Mouse (Mus musculus): ENCODE data around the gene Cnnm1.

Gene Cnnm1

GRCm38 (mm10) chr19:43511621-43512620, 71.7 kb downstream of the Cnnm1 start:
- no peak for DNase-seq (ENCODE audit: low read depth, low spot score)

GRCm38 (mm10) chr19:43513874-43514273, 73.6 kb downstream of the Cnnm1 start:
- DNase-seq (ENCODE audit: low read depth, low spot score) = no peak

GRCm38 (mm10) chr19:43515668-43516396, 75.6 kb downstream of the Cnnm1 start:
- no peak for DNase-seq (ENCODE audit: low read depth, low spot score)

- no peak for DNase-seq (ENCODE audit: low read depth, low spot score)
Observed at GRCm38 (mm10) chr19:43516397-43517035, 76.3 kb downstream of the Cnnm1 start.

GRCm38 (mm10) chr19:43517320-43517719, 77.1 kb downstream of the Cnnm1 start:
- no peak for DNase-seq (ENCODE audit: low read depth, low spot score)

- no peak for DNase-seq (ENCODE audit: low read depth, low spot score)
Observed at GRCm38 (mm10) chr19:43517808-43518207, 77.6 kb downstream of the Cnnm1 start.

GRCm38 (mm10) chr19:43518261-43518660, 78.0 kb downstream of the Cnnm1 start:
- DNase-seq (ENCODE audit: low read depth, low spot score) = no peak

GRCm38 (mm10) chr19:43519226-43519625, 79.0 kb downstream of the Cnnm1 start:
- DNase-seq (ENCODE audit: low read depth, low spot score) = no peak

GRCm38 (mm10) chr19:43520402-43520801, 80.2 kb downstream of the Cnnm1 start:
- DNase-seq (ENCODE audit: low read depth, low spot score) = no peak

GRCm38 (mm10) chr19:43521362-43521761, 81.1 kb downstream of the Cnnm1 start:
- DNase-seq (ENCODE audit: low read depth, low spot score) = no peak

GRCm38 (mm10) chr19:43521996-43522395, 81.8 kb downstream of the Cnnm1 start:
- no peak for DNase-seq (ENCODE audit: low read depth, low spot score)

- no peak for DNase-seq (ENCODE audit: low read depth, low spot score)
Observed at GRCm38 (mm10) chr19:43523551-43523950, 83.3 kb downstream of the Cnnm1 start.

- peak; percentile 94 for DNase-seq (ENCODE audit: low read depth, low spot score)
Observed at GRCm38 (mm10) chr19:43524187-43525103, 84.2 kb downstream of the Cnnm1 start, which contains the start of gene Got1. TSS of gene Got1 (minus strand) at chr19:43524605.

GRCm38 (mm10) chr19:43525104-43525482, 84.9 kb downstream of the Cnnm1 start:
- no peak for DNase-seq (ENCODE audit: low read depth, low spot score)

GRCm38 (mm10) chr19:43525566-43525965, 85.3 kb downstream of the Cnnm1 start:
- no peak for DNase-seq (ENCODE audit: low read depth, low spot score)

GRCm38 (mm10) chr19:43526025-43526424, 85.8 kb downstream of the Cnnm1 start:
- no peak for DNase-seq (ENCODE audit: low read depth, low spot score)

GRCm38 (mm10) chr19:43527131-43527530, 86.9 kb downstream of the Cnnm1 start:
- DNase-seq (ENCODE audit: low read depth, low spot score) = no peak

GRCm38 (mm10) chr19:43528056-43528587, 87.9 kb downstream of the Cnnm1 start:
- no peak for DNase-seq (ENCODE audit: low read depth, low spot score)

- peak; percentile 48 for DNase-seq (ENCODE audit: low read depth, low spot score)
Observed at GRCm38 (mm10) chr19:43530197-43530770, 90.0 kb downstream of the Cnnm1 start.

- no peak for DNase-seq (ENCODE audit: low read depth, low spot score)
Observed at GRCm38 (mm10) chr19:43530921-43531320, 90.7 kb downstream of the Cnnm1 start.

Data from c-Kit-negative CD71-positive TER-119-positive erythroid progenitor cells, embryonic 14.5 days (primary cell).